Mouse (Mus musculus) spleen, adult 2 months (tissue): ENCODE measurements at regions not wholly inside any gene's neighbourhood (a gene's known extent, or its start where the extent isn't known, plus 50 kb on each side); places are given as distances from the start of the nearest gene placed in this dataset.

ENCODE experiments used
- DNase-seq, 2 experiments: peaks; one replicate each; pipeline versions ENCODE4 v3.0.0 to v3.0.0-alpha.2; 2012 to 2021; ENCODE audit warnings: low spot score in 2 of 2, low read depth in 1 of 2
- H3K27ac ChIP-seq: fragments of 200-500 bp; 2 replicates; pipeline ENCODE4 v1.5.1; 2012; ENCODE audit warnings: low read length, inconsistent platforms; ENCODE audit not compliant: insufficient read depth
- H3K27me3 ChIP-seq: fragments of 200-500 bp; 2 replicates; pipeline ENCODE4 v1.6.1; 2012; ENCODE audit warnings: mild to moderate bottlenecking, moderate library complexity, low read length, inconsistent platforms; ENCODE audit not compliant: control insufficient read depth, insufficient read depth
- H3K36me3 ChIP-seq: fragments of 200-500 bp; 2 replicates; pipeline ENCODE4 v1.6.1; 2012; ENCODE audit warnings: mild to moderate bottlenecking, low read length, inconsistent platforms; ENCODE audit not compliant: control insufficient read depth, insufficient read depth
- H3K4me1 ChIP-seq: fragments of 200-500 bp; 2 replicates; pipeline ENCODE4 v1.6.1; 2011; ENCODE audit warnings: inconsistent platforms; ENCODE audit not compliant: control insufficient read depth, insufficient read depth, insufficient read length
- H3K4me3 ChIP-seq: fragments of 200-500 bp; 2 replicates; pipeline ENCODE4 v1.5.1; 2011; ENCODE audit warnings: mild to moderate bottlenecking, inconsistent platforms; ENCODE audit not compliant: insufficient read depth, insufficient read length; ENCODE audit errors: extremely low read depth
- CTCF ChIP-seq: fragments of 200-500 bp; IDR thresholded peaks from 2 replicates; pipeline ENCODE4 v1.5.1; 2011; ENCODE audit warnings: mild to moderate bottlenecking, inconsistent platforms; ENCODE audit not compliant: insufficient read depth, insufficient read length, insufficient replicate concordance; ENCODE audit errors: extremely low read depth
- POLR2A ChIP-seq: fragments of 200-500 bp; IDR thresholded peaks from 2 replicates; pipeline ENCODE4 v1.6.1; 2011; ENCODE audit warnings: low read depth, low read length, inconsistent platforms
- WGBS: fragments of 180-500 bp; shearing (Covaris S2); methylation state at CpG from one replicate; pipeline ENCODE4 v1.1.7; 2018; 5-methylcytosine and 5-hydroxymethylcytosine counted together

- DNase-seq = no peak
- no peaks in the 10 kb centered on the region for H3K36me3 ChIP-seq
- peaks cover 5% of the 10 kb centered on the region; the same call in 1 of the 2 replicates for H3K4me1 ChIP-seq
- H3K27ac ChIP-seq = no peak overlapping the region
- WGBS = 71% methylated on average over 6 of the region's 6 CpGs
- H3K27me3 ChIP-seq = no peaks in the 10 kb centered on the region
- TF ChIP-seq CTCF = no peak
- TF ChIP-seq POLR2A = no peak
- H3K4me3 ChIP-seq = no peak overlapping the region
These were observed 116.2 kb upstream of the Serp2 start for GRCm38 (mm10) chr14:76672899-76673298.

GRCm38 (mm10) chr14:76672442-76672841, 115.8 kb upstream of the Serp2 start:
- no peak for TF ChIP-seq POLR2A
- no peak for TF ChIP-seq CTCF
- H3K4me1 ChIP-seq = peaks cover 5% of the 10 kb centered on the region; the same call in 1 of the 2 replicates
- WGBS = 78% methylated on average over 2 of the region's 2 CpGs

GRCm38 (mm10) chr14:76671023-76671422, 114.3 kb upstream of the Serp2 start:
- 87% methylated on average over 4 of the region's 4 CpGs for WGBS
- H3K27me3 ChIP-seq = no peaks in the 10 kb centered on the region
- no peak overlapping the region for H3K27ac ChIP-seq
- no peak for TF ChIP-seq CTCF
- no peak for TF ChIP-seq POLR2A
- H3K4me3 ChIP-seq = no peak overlapping the region
- H3K36me3 ChIP-seq = no peaks in the 10 kb centered on the region
- no peak for DNase-seq
- H3K4me1 ChIP-seq = peaks cover 5% of the 10 kb centered on the region; the same call in 1 of the 2 replicates

More at GRCm38 (mm10) chr14:76672442-76672841, 115.8 kb upstream of the Serp2 start:
- no peak overlapping the region for H3K27ac ChIP-seq
- no peak overlapping the region for H3K4me3 ChIP-seq
- H3K27me3 ChIP-seq = no peaks in the 10 kb centered on the region
- H3K36me3 ChIP-seq = no peaks in the 10 kb centered on the region
- no peak for DNase-seq

- no peaks in the 10 kb centered on the region for H3K36me3 ChIP-seq
- no peak for TF ChIP-seq POLR2A
- no peak for TF ChIP-seq CTCF
- H3K27ac ChIP-seq = no peak overlapping the region
- WGBS = 20% methylated on average over 12 of the region's 12 CpGs
- H3K4me1 ChIP-seq = peaks cover 7% of the 10 kb centered on the region; the same call in 1 of the 2 replicates
- H3K4me3 ChIP-seq = no peak overlapping the region
- DNase-seq = no peak
- H3K27me3 ChIP-seq = no peaks in the 10 kb centered on the region
These were observed 109.2 kb upstream of the Serp2 start for GRCm38 (mm10) chr14:76665754-76666371.

- peaks cover 7% of the 10 kb centered on the region; the same call in 1 of the 2 replicates for H3K4me1 ChIP-seq
- no peak for TF ChIP-seq CTCF
- TF ChIP-seq POLR2A = no peak
- H3K4me3 ChIP-seq = no peak overlapping the region
- H3K36me3 ChIP-seq = no peaks in the 10 kb centered on the region
- no peak overlapping the region for H3K27ac ChIP-seq
- no peak for DNase-seq
- H3K27me3 ChIP-seq = no peaks in the 10 kb centered on the region
- 40% methylated on average over 11 of the region's 11 CpGs for WGBS
These were observed 108.2 kb upstream of the Serp2 start for GRCm38 (mm10) chr14:76664586-76665508.

- 77% methylated on average over 2 of the region's 2 CpGs for WGBS
- TF ChIP-seq CTCF (no peak), POLR2A (no peak)
- H3K27ac ChIP-seq = no peak overlapping the region
- H3K4me3 ChIP-seq = no peak overlapping the region
- H3K27me3 ChIP-seq = no peaks in the 10 kb centered on the region
- H3K36me3 ChIP-seq = no peaks in the 10 kb centered on the region
- H3K4me1 ChIP-seq = peaks cover 7% of the 10 kb centered on the region; the same call in 1 of the 2 replicates
- DNase-seq = no peak
These were observed 107.1 kb upstream of the Serp2 start for GRCm38 (mm10) chr14:76663816-76664215.

- no peaks in the 10 kb centered on the region for H3K36me3 ChIP-seq
- no peak overlapping the region for H3K27ac ChIP-seq
- 90% methylated on average over 7 of the region's 7 CpGs for WGBS
- DNase-seq = no peak
- peaks cover 13% of the 10 kb centered on the region; the same call in 1 of the 2 replicates for H3K4me1 ChIP-seq
- no peaks in the 10 kb centered on the region for H3K27me3 ChIP-seq
- H3K4me3 ChIP-seq = no peak overlapping the region
- TF ChIP-seq POLR2A = no peak
- no peak for TF ChIP-seq CTCF
These were observed 106.2 kb upstream of the Serp2 start for GRCm38 (mm10) chr14:76662871-76663270.
